Mouse (Mus musculus) liver, embryonic 14.5 days (tissue): ENCODE data around the gene Coq8a.

Experiments
- CTCF ChIP-seq: IDR thresholded peaks from 2 replicates; pipeline ENCODE4 v1.5.1; 2016; ENCODE audit warnings: antibody characterized with exemption, low read depth, control low read depth
- EP300 ChIP-seq: IDR thresholded peaks from 2 replicates; pipeline ENCODE4 v1.6.1; 2016; ENCODE audit warnings: antibody characterized with exemption, low read depth

DNA sequence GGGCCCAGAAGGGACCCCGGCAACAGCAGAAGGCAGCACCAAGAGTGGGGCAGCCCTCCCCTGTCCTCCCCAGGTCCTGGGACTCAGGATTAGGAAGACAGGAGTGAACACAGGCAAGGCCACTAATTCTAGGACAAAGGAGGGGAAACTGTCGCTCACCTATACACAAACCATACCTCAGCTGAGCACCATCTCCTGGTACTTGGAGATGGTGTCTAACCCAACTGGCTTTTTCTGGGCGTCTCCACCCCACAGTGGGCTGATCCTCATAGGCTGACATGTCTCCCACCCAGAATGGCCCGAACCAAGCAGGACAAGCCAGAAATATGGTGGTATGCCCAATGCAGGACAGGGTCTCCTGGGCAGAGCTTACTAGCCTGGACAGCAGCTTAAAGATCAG lies 26.8 kb downstream of the Coq8a start:
- no peak for TF ChIP-seq EP300
- no peak for TF ChIP-seq CTCF
